Comparison of ENCODE assay signal across 14 mouse cellular contexts in genomic region chr7:66262570-66263156, GRCm38 (mm10).
DNase-seq lines count a peak whose midpoint lies in the region.
"Had no signal": no experiment of that assay in that cellular context is flagged by ENCODE, and none has a peak within 500 bp of the region (broad histone marks: within the 10 kb centered on the region; RNA-seq: fewer than 3 reads in every experiment).

No protein-coding gene starts in this region.

- intact Hi-C loops in gastrocnemius, postnatal 36 days (cut with DNase I) = no loop called here

- peak; percentile 82 for DNase-seq in heart, adult 11 months
- DNase-seq in heart, adult 9 months (ENCODE audit: low spot score in 2 of 2) = no peak
- peak; percentile 40 for DNase-seq in induced T-regulatory cell, adult 2 months (ENCODE audit: low read depth)
- DNase-seq in natural killer cell, adult 2 months (ENCODE audit: low spot score in 2 of 2) = peak; percentile 31 to 67
- DNase-seq in thymus, postnatal 4 days = peak; percentile 22
- DNase-seq in lung, postnatal 10 days = no peak
- no peak for DNase-seq in gastrocnemius, postnatal 36 days
- DNase-seq: adrenal gland, adult 2 months; cerebellum, adult 11 months; cerebellum, adult 9-11 months; gastrocnemius, postnatal 10 days; heart, adult 18-20 months; heart, postnatal 14 days; kidney, adult 11 months had no signal

Comparison
In these comparisons a context has a peak if more than half of its experiments do, and no peak if none do; other contexts are left out.
1. DNase-seq: peak in heart, adult 11 months (single experiment), induced T-regulatory cell, adult 2 months (single experiment), natural killer cell, adult 2 months (2 of 2) and thymus, postnatal 4 days (single experiment); none in heart, adult 9 months (0 of 2), lung, postnatal 10 days (single experiment) and gastrocnemius, postnatal 36 days (0 of 2).